Mouse (Mus musculus): ENCODE results near the gene Erich2.
"Not testable (repeated sequence)": the region's sequence is repeated elsewhere in the genome, so short reads cannot be mapped to it uniquely, and the experiment has no call there.

Erich2 gene

GRCm38 (mm10) chr2:70508496-70508895 lies at the start of gene Erich2:
Gene Erich2, plus strand, starts transcription at chr2:70508819.
- DNase-seq, result no peak

GRCm38 (mm10) chr2:70463606-70464005 lies 45.0 kb upstream of the Erich2 start:
- DNase-seq, result no peak

- DNase-seq, result no peak
Observed at GRCm38 (mm10) chr2:70471136-70471535, 37.5 kb upstream of the Erich2 start.

DNA sequence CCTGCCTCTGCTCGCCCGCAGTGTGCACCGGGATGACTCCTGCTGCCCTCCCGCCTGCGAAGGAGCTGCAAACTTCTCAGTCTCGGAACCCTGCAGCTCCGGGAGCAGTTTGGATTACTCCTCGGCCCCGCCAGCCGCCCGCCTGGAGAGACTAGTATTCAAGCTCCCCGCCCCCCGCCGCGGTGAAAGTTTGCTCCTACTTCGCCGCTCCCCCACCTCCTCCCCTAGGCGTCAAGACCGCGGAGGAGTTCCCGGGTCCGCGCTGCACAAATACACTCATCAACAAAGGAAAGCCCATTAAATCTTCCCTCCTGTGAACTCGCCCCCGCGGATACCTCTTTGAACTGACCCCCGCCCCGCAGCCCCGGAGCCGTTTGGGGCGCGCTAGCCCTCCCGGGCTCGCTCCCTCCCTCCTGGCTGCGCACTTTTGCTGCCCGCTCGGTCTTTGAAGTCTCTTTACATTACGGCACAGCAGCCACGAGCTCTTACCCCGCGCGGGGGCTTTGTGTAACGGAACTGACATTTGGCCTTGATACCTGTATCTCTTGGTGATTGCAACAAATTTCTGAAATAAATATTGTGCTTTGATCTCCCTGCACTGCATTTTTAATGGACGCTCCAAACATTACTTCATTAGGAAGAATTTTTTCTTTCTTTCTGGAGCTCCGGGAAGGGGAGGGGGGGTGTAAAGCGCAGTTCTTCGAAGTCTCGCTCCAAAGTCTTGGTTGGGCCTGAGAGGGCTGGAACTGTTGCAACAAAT lies 36.6 kb upstream of the Erich2 start:
- DNase-seq, result no peak

DNA sequence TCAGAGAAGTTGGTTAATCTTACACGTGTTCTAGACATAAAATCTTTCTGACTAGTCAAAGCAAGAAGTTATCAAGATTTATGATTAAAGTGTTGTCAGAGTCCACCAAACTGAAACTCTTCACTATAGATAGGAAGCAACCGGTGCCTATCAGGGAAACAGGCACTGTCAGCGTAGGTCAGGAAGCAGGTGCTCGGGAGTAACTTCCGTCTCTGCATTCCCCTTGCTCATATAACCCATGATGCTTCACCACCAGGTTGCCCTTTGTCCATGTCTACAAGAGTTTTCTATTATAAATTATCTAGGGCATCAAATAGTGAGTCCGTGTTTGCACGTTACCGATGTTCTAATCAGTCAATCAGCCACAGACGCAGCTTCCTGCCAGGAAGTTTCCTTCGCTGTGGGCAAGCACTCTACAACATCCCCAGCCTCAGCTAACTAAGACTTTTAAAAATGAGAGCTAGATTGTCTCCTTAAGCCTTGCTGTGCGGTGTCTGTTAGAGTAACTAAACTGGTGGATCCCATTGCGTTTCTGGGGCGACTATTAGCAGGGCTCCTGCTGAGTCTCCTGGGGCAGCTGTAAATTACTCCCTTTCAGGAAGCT lies 10.8 kb upstream of the Erich2 start:
- DNase-seq, result no peak

GRCm38 (mm10) chr2:70503436-70503835 lies 5.2 kb upstream of the Erich2 start:
- no peak for DNase-seq

- no peak for DNase-seq
Observed at GRCm38 (mm10) chr2:70505229-70505628, 3.4 kb upstream of the Erich2 start.

GRCm38 (mm10) chr2:70505896-70506295 lies 2.7 kb upstream of the Erich2 start:
- DNase-seq, result no peak

DNA sequence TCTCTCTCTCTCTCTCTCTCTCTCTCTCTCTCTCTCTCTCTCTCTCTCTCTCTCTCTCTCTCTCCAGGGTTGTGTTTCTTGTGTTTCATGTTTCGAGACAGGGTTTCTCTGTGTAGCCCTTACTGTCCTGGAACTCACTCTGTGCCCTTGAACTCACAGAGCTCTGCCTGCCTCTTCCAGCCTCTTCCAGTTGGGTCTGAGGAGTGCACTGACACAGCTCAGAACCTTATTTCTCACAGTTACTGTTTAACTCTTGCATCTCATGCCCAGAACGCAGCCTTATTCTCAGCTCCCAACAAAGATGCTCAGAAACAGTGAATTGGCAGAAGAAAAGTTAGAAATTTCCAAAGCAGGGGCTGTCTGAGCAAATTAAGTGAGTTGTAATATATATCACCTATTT lies 2.2 kb upstream of the Erich2 start:
- no peak for DNase-seq

- DNase-seq, result peak; percentile 40
Observed at GRCm38 (mm10) chr2:70509021-70509632, 508 bp downstream of the Erich2 start.

GRCm38 (mm10) chr2:70538283-70538682 lies 29.7 kb downstream of the Erich2 start:
- not testable (repeated sequence) for DNase-seq

GRCm38 (mm10) chr2:70550671-70551070 lies 42.1 kb downstream of the Erich2 start:
- no peak for DNase-seq

- DNase-seq, result no peak
Observed at GRCm38 (mm10) chr2:70551446-70551845, 42.8 kb downstream of the Erich2 start.

DNA sequence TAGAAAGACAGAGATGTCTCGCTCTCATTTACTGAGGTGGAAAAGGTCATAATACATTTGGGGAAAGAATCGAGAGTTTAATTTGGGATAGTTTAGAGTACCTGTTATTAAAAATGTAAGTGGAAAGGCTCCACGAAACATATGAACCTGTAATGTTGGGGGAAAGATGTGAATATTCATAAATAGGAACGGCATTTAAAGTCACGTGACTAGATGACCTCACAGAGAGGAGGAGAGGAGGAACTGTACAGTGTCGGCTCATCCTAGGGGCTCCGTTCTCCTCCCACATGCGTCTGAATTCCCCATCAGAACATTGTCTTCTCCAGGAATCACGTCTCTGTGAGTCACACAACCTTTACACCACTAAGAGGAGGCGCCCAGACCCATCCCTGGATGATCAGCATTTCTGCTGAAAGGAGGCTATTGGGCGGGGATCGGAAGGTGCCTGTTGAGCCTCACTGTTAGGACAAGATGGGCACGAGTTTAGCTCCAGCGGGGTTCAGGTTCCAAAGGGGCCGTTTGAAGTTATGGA lies 43.5 kb downstream of the Erich2 start:
- DNase-seq, result no peak

GRCm38 (mm10) chr2:70552772-70553171 lies 44.2 kb downstream of the Erich2 start, which contains the start of gene Gad1:
Gene Gad1, plus strand, starts transcription at chr2:70553072.
- DNase-seq, result no peak

GRCm38 (mm10) chr2:70553826-70554225 lies 45.2 kb downstream of the Erich2 start:
- DNase-seq, result no peak

- peak; percentile 83 for DNase-seq
Observed at GRCm38 (mm10) chr2:70558112-70558842, 49.7 kb downstream of the Erich2 start.

GRCm38 (mm10) chr2:70558843-70559451 lies 50.3 kb downstream of the Erich2 start:
- no peak for DNase-seq

DNA sequence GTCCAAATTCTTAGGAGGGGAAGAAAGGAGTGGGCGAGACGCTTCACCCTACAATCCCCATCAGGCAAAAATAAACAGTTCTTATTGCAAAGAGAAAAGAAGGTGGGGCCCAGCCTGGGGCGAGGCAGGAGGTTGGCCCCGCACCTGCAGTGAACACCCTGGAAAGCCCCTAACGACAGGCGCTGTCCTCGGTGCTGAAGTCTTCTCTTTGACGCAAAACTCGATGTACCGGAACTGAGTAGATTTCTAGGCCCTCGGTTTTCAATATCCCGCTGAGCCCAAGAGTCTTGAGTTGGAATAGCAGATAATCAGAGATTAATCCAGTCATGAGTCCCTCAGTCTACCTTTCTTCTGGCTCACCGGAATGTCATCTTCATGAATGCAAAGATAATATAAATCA lies 50.9 kb downstream of the Erich2 start:
- DNase-seq, result no peak

DNA sequence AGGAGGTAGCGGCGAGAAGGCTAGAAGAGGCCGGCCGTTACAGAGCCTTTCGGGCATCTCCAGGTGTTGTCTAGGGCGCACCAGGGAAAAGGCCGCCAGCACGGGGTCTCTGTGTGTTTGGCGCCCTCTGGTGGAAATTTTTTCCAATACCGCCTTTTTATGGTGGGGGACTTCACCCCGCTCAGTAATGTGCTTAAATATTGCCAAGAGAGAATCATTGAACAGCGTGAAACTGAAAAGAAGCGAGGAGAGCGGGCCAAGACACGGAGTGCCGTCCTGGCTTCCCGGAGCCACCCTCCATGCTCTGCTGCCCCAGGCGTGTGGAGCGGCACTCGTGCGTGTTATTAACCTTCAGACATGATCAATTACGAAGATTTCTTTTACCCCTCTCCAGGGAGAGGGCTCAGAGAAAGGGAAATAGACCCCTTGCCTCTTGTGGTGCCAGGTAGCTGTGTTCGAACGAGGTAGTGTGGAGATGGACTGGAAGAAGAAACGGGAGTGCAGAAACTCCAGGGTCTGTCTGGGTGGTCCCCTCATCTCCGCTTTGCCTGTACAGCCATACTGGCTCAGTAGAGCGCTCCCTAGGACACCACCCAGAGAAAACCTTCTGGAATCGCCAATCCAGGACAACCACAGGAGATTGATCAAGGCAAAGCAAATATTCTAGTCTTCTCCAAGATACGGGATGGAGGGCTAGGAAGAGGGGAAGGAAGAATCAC lies 52.6 kb downstream of the Erich2 start:
- no peak for DNase-seq

- DNase-seq, result no peak
Observed at GRCm38 (mm10) chr2:70562011-70562491, 53.4 kb downstream of the Erich2 start.

DNA sequence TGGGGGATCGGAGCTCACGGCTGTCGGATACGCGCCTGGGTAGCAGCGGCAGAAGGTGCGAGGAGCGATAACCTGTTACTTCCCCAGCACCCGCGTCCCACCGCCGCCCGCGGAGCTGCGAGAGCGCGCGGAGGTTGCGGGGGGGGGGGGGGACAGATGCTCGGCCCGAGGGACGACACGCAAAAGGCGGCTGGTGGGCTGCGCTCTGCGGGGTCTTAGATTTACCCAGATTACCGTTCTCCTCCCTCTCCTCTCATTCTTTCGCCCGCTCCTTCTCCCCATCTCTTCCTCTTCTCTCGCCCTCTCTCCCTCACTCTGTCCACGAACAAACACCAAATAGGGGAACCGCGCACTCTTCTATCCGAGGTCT lies 54.0 kb downstream of the Erich2 start:
- no peak for DNase-seq
